Mouse (Mus musculus): ENCODE measurements around the gene Olfr1009. TPM values are rescaled to one million over a fixed set of nuclear protein-coding genes. Genes with fewer than 3 reads are reported as not detected.
"Not testable (repeated sequence)": the region's sequence is repeated elsewhere in the genome, so short reads cannot be mapped to it uniquely, and the experiment has no call there.

The Olfr1009 gene
- not detected for total RNA-seq (2021)
- long read RNA-seq = 0 reads

- no peak for DNase-seq (ENCODE audit: low spot score in 2 of 2)
Measured at GRCm38 (mm10) chr2:85715119-85715518, at the start of gene Olfr1009. Gene Olfr1009, plus strand, starts transcription at chr2:85715419.

GRCm38 (mm10) chr2:85678667-85679066, 36.6 kb upstream of the Olfr1009 start, which contains the start of gene Olfr1006:
Gene Olfr1006, minus strand, starts transcription at chr2:85678767.
- no peak for DNase-seq (ENCODE audit: low spot score in 2 of 2)

- no peak for DNase-seq (ENCODE audit: low spot score in 2 of 2)
Measured at GRCm38 (mm10) chr2:85689131-85689530, 26.1 kb upstream of the Olfr1009 start, which contains the start of gene Olfr1008. Gene Olfr1008, plus strand, starts transcription at chr2:85689431.

- not testable (repeated sequence) for DNase-seq (ENCODE audit: low spot score in 2 of 2)
Measured at GRCm38 (mm10) chr2:85710680-85711079, 4.5 kb upstream of the Olfr1009 start.

- no peak for DNase-seq (ENCODE audit: low spot score in 2 of 2)
Measured at GRCm38 (mm10) chr2:85711159-85711558, 4.1 kb upstream of the Olfr1009 start.

- peak in 1 of 2 experiments; percentile 36 for DNase-seq (ENCODE audit: low spot score in 2 of 2)
Measured at GRCm38 (mm10) chr2:85725793-85726192, 10.6 kb downstream of the Olfr1009 start.

- DNase-seq (ENCODE audit: low spot score in 2 of 2) = no peak
Measured at GRCm38 (mm10) chr2:85753822-85754221, 38.6 kb downstream of the Olfr1009 start.

GRCm38 (mm10) chr2:85762666-85763065, 47.4 kb downstream of the Olfr1009 start, which contains the start of gene Olfr1012:
Gene Olfr1012, minus strand, starts transcription at chr2:85762766.
- DNase-seq (ENCODE audit: low spot score in 2 of 2) = no peak

GRCm38 (mm10) chr2:85766798-85767197, 51.6 kb downstream of the Olfr1009 start, which contains the start of gene Olfr1013:
Gene Olfr1013, plus strand, starts transcription at chr2:85767098.
- DNase-seq (ENCODE audit: low spot score in 2 of 2) = no peak

- no peak for DNase-seq (ENCODE audit: low spot score in 2 of 2)
Measured at GRCm38 (mm10) chr2:85772413-85772812, 57.2 kb downstream of the Olfr1009 start, which contains the start of gene Olfr1014. Gene Olfr1014, plus strand, starts transcription at chr2:85772713.

Other genes with a start within 250 kb of the Olfr1009 start
- under 1 TPM in 1 of 2 experiments, not detected in 1; 0.23 TPM for gene 4833423E24Rik, start 196.4 kb upstream of the Olfr1009 start, total RNA-seq (2021)
- gene Olfr996, start 136.2 kb upstream of the Olfr1009 start, total RNA-seq (2021) = not detected
- gene Olfr998, start 126.5 kb upstream of the Olfr1009 start, total RNA-seq (2021) = not detected
- not detected for gene Olfr1000, start 103.5 kb upstream of the Olfr1009 start, total RNA-seq (2021)
- not detected for gene Olfr1002, start 64.7 kb upstream of the Olfr1009 start, total RNA-seq (2021)
- gene Olfr154, start 51.0 kb upstream of the Olfr1009 start, total RNA-seq (2021) = not detected
- not detected for gene Olfr1006, start 36.7 kb upstream of the Olfr1009 start, total RNA-seq (2021)
- gene Olfr1008, start 26.0 kb upstream of the Olfr1009 start, total RNA-seq (2021) = not detected
- not detected for gene Olfr1012, start 47.3 kb downstream of the Olfr1009 start, total RNA-seq (2021)
- gene Olfr1013, start 51.7 kb downstream of the Olfr1009 start, total RNA-seq (2021) = not detected
- not detected for gene Olfr1014, start 57.3 kb downstream of the Olfr1009 start, total RNA-seq (2021)
- not detected for gene Olfr1015, start 66.6 kb downstream of the Olfr1009 start, total RNA-seq (2021)
- gene Olfr1016, start 87.1 kb downstream of the Olfr1009 start, total RNA-seq (2021) = not detected
- gene Olfr1018, start 103.1 kb downstream of the Olfr1009 start, total RNA-seq (2021) = not detected
- gene Olfr1019, start 130.1 kb downstream of the Olfr1009 start, total RNA-seq (2021) = not detected
- gene Olfr1020, start 131.6 kb downstream of the Olfr1009 start, total RNA-seq (2021) = not detected
- not detected for gene Olfr1022, start 153.2 kb downstream of the Olfr1009 start, total RNA-seq (2021)
- not detected for gene Olfr1023, start 170.2 kb downstream of the Olfr1009 start, total RNA-seq (2021)
- not detected for gene Olfr1024, start 189.6 kb downstream of the Olfr1009 start, total RNA-seq (2021)
- gene Olfr1025-ps1, start 199.8 kb downstream of the Olfr1009 start, total RNA-seq (2021) = not detected
- gene Olfr1026, start 206.1 kb downstream of the Olfr1009 start, total RNA-seq (2021) = not detected
- gene Olfr1028, start 235.0 kb downstream of the Olfr1009 start, total RNA-seq (2021) = not detected